Mouse (Mus musculus) lung, postnatal 0 days (tissue): ENCODE data around the gene Spink4. TPM values are rescaled to one million over a fixed set of nuclear protein-coding genes. Genes with fewer than 3 reads are reported as not detected.

Source experiments
- ATAC-seq: fragments of 200-750 bp; cut with Nextera tagmentation; 2 replicates; pipeline ENCODE4 v1.8.0; 2017; ENCODE audit warnings: moderate library complexity
- DNase-seq: peaks from one replicate; pipeline ENCODE4 v3.0.0-alpha.2; 2016; ENCODE audit warnings: low spot score
- H3K27ac ChIP-seq: fragments of 300-500 bp; sonication (generic); 2 replicates; pipeline ENCODE4 v1.5.1; 2014; ENCODE audit warnings: antibody characterized with exemption, mild to moderate bottlenecking, low read length, mixed read lengths
- H3K27me3 ChIP-seq: fragments of 300-500 bp; sonication (generic); replicated peaks from 2 replicates; pipeline ENCODE4 v1.6.1; 2014; ENCODE audit warnings: low read length, mixed read lengths; ENCODE audit not compliant: insufficient read depth
- H3K36me3 ChIP-seq: fragments of 300-500 bp; sonication (generic); 2 replicates; pipeline ENCODE4 v1.6.1; 2014; ENCODE audit warnings: low read length, mixed read lengths; ENCODE audit not compliant: insufficient read depth
- H3K4me1 ChIP-seq: fragments of 300-500 bp; sonication (generic); 2 replicates; pipeline ENCODE4 v1.6.1; 2014; ENCODE audit warnings: antibody characterized with exemption, low read depth, low read length, mixed read lengths; ENCODE audit not compliant: insufficient read depth
- H3K4me2 ChIP-seq: fragments of 300-500 bp; sonication (generic); replicated peaks from 2 replicates; pipeline ENCODE4 v1.6.1; 2014; ENCODE audit warnings: low read depth, mild to moderate bottlenecking, low read length, moderate library complexity, mixed read lengths
- H3K4me3 ChIP-seq: fragments of 300-500 bp; sonication (generic); 2 replicates; pipeline ENCODE4 v1.5.1; 2014; ENCODE audit warnings: low read depth, low read length
- H3K9ac ChIP-seq: fragments of 300-500 bp; sonication (generic); replicated peaks from 2 replicates; pipeline ENCODE4 v1.6.1; 2014; ENCODE audit warnings: low read depth, mild to moderate bottlenecking
- H3K9me3 ChIP-seq: fragments of 300-500 bp; sonication (generic); 2 replicates; pipeline ENCODE4 v1.6.1; 2016; ENCODE audit warnings: low read length, mixed read lengths
- CTCF ChIP-seq: IDR thresholded peaks from 2 replicates; pipeline ENCODE4 v1.5.1; 2016; ENCODE audit warnings: antibody characterized with exemption, mild to moderate bottlenecking
- EP300 ChIP-seq: IDR thresholded peaks from 2 replicates; pipeline ENCODE4 v1.6.1; 2016; ENCODE audit warnings: antibody characterized with exemption, mild to moderate bottlenecking, control low read depth
- WGBS: fragments of 180-500 bp; shearing (Covaris S2); extraction: QIAGEN DNeasy Blood & Tissue Kit; methylation state at CpG from one replicate; pipeline ENCODE4 v1.1.7; 2014; 5-methylcytosine and 5-hydroxymethylcytosine counted together
- polyA plus RNA-seq: library from polyadenylated mRNA; unstranded; fragments of >200 nt; fragmentation: Nextera tagmentation; extraction: Ambion mirVana; gene quantifications from 2 replicates; pipeline ENCODE4 v1.2.1, GENCODE M21; 2015

Gene Spink4
- polyA plus RNA-seq, 1 experiment from 2014 or later: 3.5 TPM

DNA sequence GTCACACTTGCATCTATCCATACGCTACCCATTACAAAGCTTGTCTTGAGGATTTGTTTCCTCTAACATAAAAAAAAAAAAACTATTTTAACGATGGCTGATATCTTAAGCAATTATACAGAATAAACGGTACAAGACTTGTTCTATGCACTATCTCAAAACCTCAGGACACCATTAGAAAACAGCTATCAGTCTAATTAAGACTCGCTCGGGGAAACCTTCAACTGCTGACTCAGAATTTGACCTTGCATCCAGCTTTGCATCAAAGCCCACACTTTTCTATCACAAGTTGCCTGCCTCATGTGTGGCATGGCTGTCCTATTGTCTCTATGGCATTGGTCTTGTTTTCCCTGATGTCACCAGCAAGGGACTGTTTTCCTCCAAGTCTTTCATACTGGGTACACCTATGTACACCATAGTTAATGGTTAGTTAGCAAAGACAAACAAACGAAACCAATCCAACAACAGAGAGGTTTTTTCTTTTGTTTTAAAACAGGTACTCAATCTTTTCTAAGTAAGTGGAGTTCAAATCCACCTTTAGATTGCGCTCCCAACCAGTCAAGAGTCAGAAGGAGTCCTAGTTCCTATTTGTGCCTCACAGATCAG is 26.8 kb downstream of the Spink4 start:
- Histone ChIP-seq H3K4me1 (peaks cover 15% of the 10 kb centered on the region), H3K4me3 (peak overlapping the region; percentile 88), H3K9me3 (no peaks in the 10 kb centered on the region), H3K27ac (no peak overlapping the region), H3K27me3 (no peaks in the 10 kb centered on the region), H3K9ac (peak overlapping the region; percentile 80), H3K4me2 (peak overlapping the region; percentile 73), H3K36me3 (peaks cover 13% of the 10 kb centered on the region; the same call in 1 of the 2 replicates)
- DNase-seq (no peak), ATAC-seq (no peak)
- WGBS: 72% methylated on average over 7 of the region's 7 CpGs
- TF ChIP-seq EP300 (no peak), CTCF (no peak)

DNA sequence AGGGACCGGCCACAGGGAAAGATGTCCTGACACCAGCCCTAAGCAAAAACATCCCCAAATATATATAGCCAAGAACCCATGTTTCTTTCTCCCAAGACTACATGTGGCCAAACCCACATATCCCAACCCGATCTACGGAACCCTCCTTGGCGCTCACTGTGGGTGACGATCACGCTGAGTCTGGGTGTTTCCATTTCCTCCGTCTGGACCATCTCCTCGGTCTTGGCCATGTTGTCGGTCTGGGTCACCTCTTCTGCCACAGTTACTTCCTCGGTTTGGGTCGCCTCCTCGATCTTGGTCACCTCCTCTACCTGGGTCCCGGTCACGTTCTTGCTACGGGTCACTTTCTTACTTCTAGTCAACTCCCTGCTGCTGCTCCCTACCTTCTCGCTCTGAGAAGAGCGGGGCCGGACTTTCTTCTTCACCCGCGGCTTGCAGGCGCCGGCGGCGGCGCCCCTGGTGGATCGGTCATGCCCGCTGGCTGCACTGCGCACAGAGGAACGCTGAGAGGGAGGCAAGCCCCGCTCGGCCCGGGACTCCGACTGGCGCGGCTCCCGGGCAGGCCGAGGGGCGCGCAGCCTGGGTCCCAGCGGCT is 27.8 kb downstream of the Spink4 start:
- under 1% methylated on average over 40 of the region's 40 CpGs for WGBS
- DNase-seq: peak; percentile 53
- no peaks in the 10 kb centered on the region for H3K27me3 ChIP-seq
- H3K4me3 ChIP-seq: peak overlapping the region; percentile 88
- H3K9ac ChIP-seq: peak overlapping the region; percentile 80
- H3K36me3 ChIP-seq: peaks cover 7% of the 10 kb centered on the region; the same call in 1 of the 2 replicates
- no peaks in the 10 kb centered on the region for H3K9me3 ChIP-seq
- peak overlapping the region; percentile 95 for H3K27ac ChIP-seq
- ATAC-seq: peak; percentile 65
- peaks cover 15% of the 10 kb centered on the region for H3K4me1 ChIP-seq
- H3K4me2 ChIP-seq: peak overlapping the region; percentile 73
- peak; percentile 46 for TF ChIP-seq CTCF
- TF ChIP-seq EP300: no peak

DNA sequence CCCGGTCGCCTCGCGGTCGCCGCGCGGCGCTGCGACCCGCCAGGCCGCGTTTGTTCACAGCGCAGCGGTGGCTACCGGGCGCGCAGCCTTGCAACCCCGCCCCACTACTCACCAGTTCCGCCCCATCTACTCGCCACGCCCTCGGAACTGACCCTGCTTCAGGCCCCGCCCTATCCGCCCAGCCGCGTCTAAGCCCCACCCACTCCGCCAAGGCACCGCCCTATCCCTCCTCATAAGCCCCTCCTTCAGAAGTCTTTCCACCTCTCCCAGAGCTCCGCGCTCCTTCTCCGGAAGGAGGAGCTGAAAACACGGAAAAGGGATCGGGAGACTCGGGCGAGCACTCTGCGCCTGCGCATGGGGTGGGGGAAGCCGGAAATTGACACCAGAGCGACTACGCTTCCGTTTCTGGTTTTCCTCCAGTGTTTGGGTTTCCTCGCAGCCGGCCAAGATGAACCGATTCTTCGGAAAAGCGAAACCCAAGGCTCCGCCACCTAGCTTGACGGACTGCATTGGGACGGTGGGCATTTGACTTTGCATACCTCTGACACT is 28.4 kb downstream of the Spink4 start, which contains the start of the genes Bag1 and Chmp5:
Gene Bag1 (minus strand): TSS at position 135 of the 549 bp plus-strand sequence.
Gene Chmp5 (plus strand): TSS at position 248 of the 549 bp plus-strand sequence.
- ATAC-seq: peak; percentile 98
- Histone ChIP-seq H3K27me3 (no peaks in the 10 kb centered on the region), H3K4me3 (peak within 1 kb of the TSS; percentile 88), H3K36me3 (peaks cover 9% of the 10 kb centered on the region; the same call in 1 of the 2 replicates), H3K9me3 (no peaks in the 10 kb centered on the region), H3K27ac (peak within 1 kb of the TSS; percentile 95), H3K4me1 (peaks cover 15% of the 10 kb centered on the region), H3K9ac (peak within 1 kb of the TSS; percentile 80), H3K4me2 (peak within 1 kb of the TSS; percentile 73)
- under 1% methylated on average over 48 of the region's 50 CpGs for WGBS
- peak; percentile 100 for DNase-seq
- TF ChIP-seq CTCF: peak; percentile 37; the same call in 1 of the 2 replicates
- TF ChIP-seq EP300: no peak; the same call in 1 of the 2 replicates

DNA sequence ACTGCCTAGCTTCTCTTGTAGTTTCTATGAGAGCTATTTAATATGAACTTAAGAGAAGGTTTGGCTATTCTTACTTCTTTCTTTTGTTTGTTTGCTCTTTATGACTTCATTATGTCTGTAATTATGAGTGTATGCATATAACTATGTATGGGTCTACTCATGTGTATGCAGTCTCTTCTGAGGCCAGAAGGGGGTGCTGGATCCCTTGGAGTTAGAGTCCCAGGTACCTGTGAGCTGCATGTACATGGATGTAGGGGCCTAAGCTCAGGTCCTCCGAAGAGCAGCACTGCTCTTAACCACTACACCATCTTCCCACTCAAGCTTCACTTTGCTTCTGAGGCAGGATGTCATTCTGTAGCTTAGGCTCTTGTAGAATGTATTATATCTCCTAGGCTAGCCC is 33.7 kb downstream of the Spink4 start:
- H3K36me3 ChIP-seq: peaks cover 38% of the 10 kb centered on the region
- peaks cover 5% of the 10 kb centered on the region; the same call in 1 of the 2 replicates for H3K4me1 ChIP-seq
- no peak overlapping the region for H3K4me2 ChIP-seq
- no peaks in the 10 kb centered on the region for H3K9me3 ChIP-seq
- no peaks in the 10 kb centered on the region for H3K27me3 ChIP-seq
- H3K27ac ChIP-seq: no peak overlapping the region
- DNase-seq: peak; percentile 16
- 90% methylated on average over 1 of the region's 1 CpGs for WGBS
- TF ChIP-seq CTCF (peak; percentile 56), EP300 (no peak)
- no peak overlapping the region for H3K9ac ChIP-seq
- no peak for ATAC-seq
- no peak overlapping the region for H3K4me3 ChIP-seq

DNA sequence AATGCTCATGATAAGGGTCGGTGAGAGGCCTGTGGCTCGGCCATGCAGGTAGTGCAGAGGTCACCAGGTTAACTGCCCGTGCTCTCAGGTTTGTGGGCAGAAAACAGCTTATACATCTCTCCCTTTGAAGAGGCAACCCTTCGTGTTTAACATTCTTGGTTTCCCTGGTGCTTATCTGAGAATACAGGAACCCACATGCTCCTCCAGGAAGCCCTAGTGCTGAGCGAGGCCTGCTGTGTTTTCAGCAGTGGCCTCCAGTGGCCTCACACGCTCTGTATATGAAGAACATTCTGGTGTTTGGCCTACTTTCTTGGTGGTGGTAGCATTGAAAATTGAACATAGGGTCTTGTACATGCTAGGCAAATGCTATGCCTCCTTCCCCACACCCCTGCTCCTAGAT is 36.1 kb downstream of the Spink4 start:
- Histone ChIP-seq H3K9me3 (no peaks in the 10 kb centered on the region), H3K27me3 (no peaks in the 10 kb centered on the region), H3K9ac (no peak overlapping the region), H3K4me2 (no peak overlapping the region), H3K4me3 (no peak overlapping the region), H3K4me1 (no peaks in the 10 kb centered on the region), H3K27ac (no peak overlapping the region), H3K36me3 (peaks cover 60% of the 10 kb centered on the region)
- TF ChIP-seq CTCF: no peak
- no peak for TF ChIP-seq EP300
- 66% methylated on average over 6 of the region's 6 CpGs for WGBS
- DNase-seq (no peak), ATAC-seq (no peak)

DNA sequence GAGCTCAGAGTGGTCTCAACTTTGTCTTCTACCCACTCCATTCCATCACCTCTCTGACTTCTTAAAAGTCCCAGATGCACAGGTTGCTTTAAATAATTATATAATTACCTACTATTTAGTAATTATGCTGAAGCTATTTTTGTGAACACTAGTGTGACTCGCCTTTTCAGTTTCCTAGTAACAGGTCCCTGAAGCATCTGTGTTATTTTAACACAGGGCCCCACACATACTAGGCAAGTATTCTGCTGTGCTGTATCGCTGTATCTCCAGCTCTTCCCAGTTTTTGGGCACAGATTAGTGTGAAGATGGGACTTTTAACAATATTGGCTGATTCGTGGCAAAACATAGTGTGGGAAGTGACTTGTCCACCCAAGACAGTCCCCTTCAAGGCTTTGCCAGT is 43.7 kb downstream of the Spink4 start:
- Histone ChIP-seq H3K27ac (no peak overlapping the region), H3K27me3 (no peaks in the 10 kb centered on the region), H3K4me2 (no peak overlapping the region), H3K9me3 (no peaks in the 10 kb centered on the region), H3K4me3 (no peak overlapping the region), H3K36me3 (peaks cover 47% of the 10 kb centered on the region; the same call in 1 of the 2 replicates), H3K9ac (no peak overlapping the region), H3K4me1 (no peaks in the 10 kb centered on the region)
- no peak for TF ChIP-seq CTCF
- no peak for TF ChIP-seq EP300
- ATAC-seq: no peak
- DNase-seq: no peak
- WGBS: 94% methylated on average over 3 of the region's 3 CpGs
